Mouse (Mus musculus): ENCODE results near the gene Prss32.

The Prss32 gene

GRCm38 (mm10) chr17:23843812-23844273, at the start of gene Prss32, which contains the start of gene Prss41:
Gene Prss32 (plus strand): TSS chr17:23843855.
Gene Prss41 (minus strand): TSS chr17:23844172.
- peak; percentile 71 for DNase-seq

GRCm38 (mm10) chr17:23795323-23795722, 48.3 kb upstream of the Prss32 start:
- DNase-seq: no peak

GRCm38 (mm10) chr17:23797316-23797715, 46.3 kb upstream of the Prss32 start:
- no peak for DNase-seq

GRCm38 (mm10) chr17:23801627-23802026, 42.0 kb upstream of the Prss32 start:
- DNase-seq: no peak

GRCm38 (mm10) chr17:23802746-23803365, 40.8 kb upstream of the Prss32 start:
- DNase-seq: peak; percentile 99

GRCm38 (mm10) chr17:23803366-23804041, 40.2 kb upstream of the Prss32 start:
- peak; percentile 85 for DNase-seq

GRCm38 (mm10) chr17:23804426-23805085, 39.1 kb upstream of the Prss32 start:
- no peak for DNase-seq

GRCm38 (mm10) chr17:23806867-23807266, 36.8 kb upstream of the Prss32 start:
- DNase-seq: peak; percentile 39

- no peak for DNase-seq
Measured at GRCm38 (mm10) chr17:23807918-23808317, 35.7 kb upstream of the Prss32 start.

GRCm38 (mm10) chr17:23815641-23816040, 28.0 kb upstream of the Prss32 start:
- no peak for DNase-seq

GRCm38 (mm10) chr17:23818579-23818978, 25.1 kb upstream of the Prss32 start:
- DNase-seq: no peak

- no peak for DNase-seq
Measured at GRCm38 (mm10) chr17:23819235-23819634, 24.4 kb upstream of the Prss32 start.

GRCm38 (mm10) chr17:23820731-23821130, 22.9 kb upstream of the Prss32 start:
- DNase-seq: no peak

- no peak for DNase-seq
Measured at GRCm38 (mm10) chr17:23822094-23822493, 21.6 kb upstream of the Prss32 start.

GRCm38 (mm10) chr17:23823018-23823417, 20.6 kb upstream of the Prss32 start:
- no peak for DNase-seq

- no peak for DNase-seq
Measured at GRCm38 (mm10) chr17:23823614-23824013, 20.0 kb upstream of the Prss32 start.

- DNase-seq: no peak
Measured at GRCm38 (mm10) chr17:23825591-23825990, 18.1 kb upstream of the Prss32 start.

GRCm38 (mm10) chr17:23828271-23829001, 15.2 kb upstream of the Prss32 start:
- peak; percentile 64 for DNase-seq

- DNase-seq: peak; percentile 88
Measured at GRCm38 (mm10) chr17:23829064-23829619, 14.5 kb upstream of the Prss32 start, which contains the start of gene Elob. Gene Elob (minus strand): TSS chr17:23829136.

- no peak for DNase-seq
Measured at GRCm38 (mm10) chr17:23831201-23831600, 12.5 kb upstream of the Prss32 start.

GRCm38 (mm10) chr17:23836006-23836575, 7.6 kb upstream of the Prss32 start, which contains the start of gene Prss33:
Gene Prss33 (minus strand): TSS chr17:23836056.
- no peak for DNase-seq

- peak; percentile 75 for DNase-seq
Measured at GRCm38 (mm10) chr17:23841145-23841544, 2.5 kb upstream of the Prss32 start.

Measured in lung, postnatal 10 days (tissue).